Mouse (Mus musculus): Measurements from ENCODE around the gene Fhit. TPM values are rescaled to one million over a fixed set of nuclear protein-coding genes. Genes with fewer than 3 reads are reported as not detected.
"Not testable (repeated sequence)": the region's sequence is repeated elsewhere in the genome, so short reads cannot be mapped to it uniquely, and the experiment has no call there.

The Fhit gene
- polyA plus RNA-seq, 1 experiment from 2014 or later: 1.7 TPM

DNA sequence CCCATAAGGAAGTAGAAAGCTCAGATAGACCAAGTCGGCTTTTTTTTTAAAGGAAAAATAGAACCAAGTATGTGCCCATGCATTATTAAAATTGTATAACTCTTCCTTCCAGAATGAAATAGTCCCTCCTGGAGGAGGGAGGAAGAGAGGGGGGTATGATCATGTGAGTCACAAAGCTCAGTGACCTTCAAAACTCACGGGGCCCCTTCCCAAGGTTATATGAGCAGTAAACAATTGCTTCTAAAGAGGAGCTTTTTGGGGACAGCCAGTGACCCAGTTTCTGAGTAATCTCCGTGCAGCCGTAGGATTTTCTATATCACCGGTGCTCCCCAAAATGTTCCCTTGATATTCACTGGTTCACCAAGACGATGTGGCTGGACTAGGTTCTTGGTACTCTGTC lies 42.8 kb downstream of the Fhit start:
- TF ChIP-seq CTCF (IDR thresholded peaks at IDR 0.05): no peak
- ChIA-PET POLR2A (no interaction called here), CTCF (no interaction called here)
- no peak for DNase-seq (ENCODE audit: low read depth, low spot score)
- H3K27me3 ChIP-seq: no peaks in the 10 kb centered on the region
- in situ Hi-C loops (cut with MboI; ENCODE audit: low pct_unique_long_range_greater_than_20kb): no loop called here
- no peak for ATAC-seq

DNA sequence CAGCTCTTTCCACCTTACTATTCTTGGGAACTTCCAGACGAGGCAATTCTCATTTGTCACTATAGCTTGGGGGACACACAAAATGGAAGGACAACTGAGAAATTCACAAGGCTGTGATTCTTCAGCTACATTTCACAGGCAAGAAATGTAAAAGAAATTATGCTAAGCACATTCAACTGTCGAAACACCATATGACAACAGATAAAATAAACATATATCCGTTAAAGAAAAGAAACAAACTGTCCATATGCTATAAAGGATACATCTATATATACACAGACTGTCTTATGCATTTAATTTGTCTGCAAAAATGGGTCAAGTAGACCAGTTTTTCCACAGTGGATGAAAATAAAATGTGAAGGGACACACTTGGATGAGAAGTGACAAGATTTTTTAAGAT lies 76.2 kb downstream of the Fhit start:
- H3K27me3 ChIP-seq: no peaks in the 10 kb centered on the region
- no peak for TF ChIP-seq CTCF (IDR thresholded peaks at IDR 0.05)
- DNase-seq (ENCODE audit: low read depth, low spot score) (no peak), ATAC-seq (no peak)
- POLR2A ChIA-PET: no interaction called here
- CTCF ChIA-PET: no interaction called here
- in situ Hi-C loops (cut with MboI; ENCODE audit: low pct_unique_long_range_greater_than_20kb): no loop called here

DNA sequence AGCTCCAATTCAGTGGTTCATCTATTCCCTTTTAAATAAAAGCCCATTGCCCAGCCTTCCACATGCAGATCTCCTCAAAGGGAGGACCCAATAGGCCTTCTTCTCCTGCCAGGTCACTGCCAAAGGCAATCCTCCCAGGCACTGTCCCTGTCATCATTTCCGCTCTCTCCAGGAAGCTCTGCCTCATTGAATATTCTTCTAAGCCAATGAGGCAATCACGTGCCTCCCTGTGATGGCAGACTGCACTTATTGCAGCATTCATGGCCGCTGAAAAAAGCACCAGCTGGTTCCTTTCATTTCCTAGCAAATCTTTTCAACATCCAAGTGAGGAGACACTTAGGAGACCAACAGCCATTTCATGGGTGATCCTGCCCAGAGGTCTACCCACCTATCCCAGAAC lies 77.9 kb downstream of the Fhit start:
- ATAC-seq: no peak

DNA sequence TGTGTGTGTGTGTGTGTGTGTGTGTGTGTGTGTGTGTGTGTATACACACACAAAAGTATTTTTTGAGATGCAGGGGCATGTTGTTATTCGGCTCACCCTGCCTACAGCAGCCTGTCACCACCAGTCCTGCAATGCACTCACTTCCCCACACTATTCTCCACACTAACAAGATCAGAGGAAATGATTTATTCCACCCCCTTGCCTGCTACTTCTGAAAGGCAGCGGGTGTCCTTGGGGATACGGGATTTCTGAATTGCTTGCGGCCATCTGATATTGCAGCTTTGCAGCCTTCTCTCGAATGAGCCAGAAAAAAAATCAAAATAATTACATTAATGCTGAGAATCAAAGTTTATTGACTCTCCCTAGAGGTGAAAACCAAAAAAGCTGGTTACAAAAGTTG lies 78.4 kb downstream of the Fhit start:
- POLR2A ChIA-PET: no interaction called here
- CTCF ChIA-PET: no interaction called here
- no peaks in the 10 kb centered on the region for H3K27me3 ChIP-seq
- TF ChIP-seq CTCF (IDR thresholded peaks at IDR 0.05): no peak
- no peak for ATAC-seq
- DNase-seq (ENCODE audit: low read depth, low spot score): no peak
- in situ Hi-C loops (cut with MboI; ENCODE audit: low pct_unique_long_range_greater_than_20kb): no loop called here

More for the DNA sequence above, 77.9 kb downstream of the Fhit start:
- H3K27me3 ChIP-seq: no peaks in the 10 kb centered on the region
- no peak for DNase-seq (ENCODE audit: low read depth, low spot score)
- TF ChIP-seq CTCF (IDR thresholded peaks at IDR 0.05): no peak
- ChIA-PET POLR2A (no interaction called here), CTCF (no interaction called here)
- in situ Hi-C loops (cut with MboI; ENCODE audit: low pct_unique_long_range_greater_than_20kb): no loop called here

DNA sequence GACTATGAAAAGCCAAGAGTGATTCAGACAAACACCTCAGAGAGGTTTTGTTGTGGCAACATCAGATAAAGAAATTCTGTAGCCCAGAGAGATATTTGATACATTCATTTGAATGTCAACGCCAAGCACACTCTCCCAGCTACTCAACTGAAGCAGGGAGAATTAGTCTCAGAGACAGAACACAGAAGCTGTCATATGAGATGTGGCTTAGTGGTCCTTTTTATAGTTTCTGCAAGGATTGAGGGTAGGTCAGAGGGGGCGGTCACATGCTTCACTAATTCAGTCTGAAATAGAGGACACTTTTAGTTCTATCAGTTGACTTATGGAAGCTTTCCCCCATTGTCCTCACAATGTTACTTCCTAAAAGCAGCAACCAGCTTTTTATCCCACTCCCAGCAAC lies 98.2 kb downstream of the Fhit start:
- POLR2A ChIA-PET: no interaction called here
- no peak for DNase-seq (ENCODE audit: low read depth, low spot score)
- CTCF ChIA-PET: no interaction called here
- no peak for TF ChIP-seq CTCF (IDR thresholded peaks at IDR 0.05)
- in situ Hi-C loops (cut with MboI; ENCODE audit: low pct_unique_long_range_greater_than_20kb): no loop called here
- no peak for ATAC-seq
- no peaks in the 10 kb centered on the region for H3K27me3 ChIP-seq

DNA sequence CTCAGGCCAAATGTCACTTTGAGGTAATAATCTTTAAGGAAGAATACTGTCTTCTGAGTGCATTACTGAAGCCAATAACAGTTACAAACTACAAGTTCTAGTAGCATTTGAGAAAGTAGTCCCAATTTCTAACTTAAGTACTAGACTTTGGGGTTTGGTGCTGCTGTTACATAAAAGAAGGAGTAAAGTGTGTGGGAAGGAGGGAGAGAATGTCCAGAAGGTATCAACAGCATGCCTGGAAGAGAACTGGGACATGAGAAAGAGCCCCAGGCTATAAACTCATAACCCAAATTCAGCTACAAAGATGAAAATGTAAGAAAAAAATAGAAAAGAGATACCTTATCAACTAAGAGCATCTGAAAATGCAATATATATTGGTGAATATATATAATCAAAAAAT lies 101.6 kb downstream of the Fhit start:
- H3K27me3 ChIP-seq: no peaks in the 10 kb centered on the region
- ChIA-PET CTCF (no interaction called here), POLR2A (no interaction called here)
- no peak for DNase-seq (ENCODE audit: low read depth, low spot score)
- in situ Hi-C loops (cut with MboI; ENCODE audit: low pct_unique_long_range_greater_than_20kb): no loop called here
- ATAC-seq: no peak
- TF ChIP-seq CTCF (IDR thresholded peaks at IDR 0.05): no peak

DNA sequence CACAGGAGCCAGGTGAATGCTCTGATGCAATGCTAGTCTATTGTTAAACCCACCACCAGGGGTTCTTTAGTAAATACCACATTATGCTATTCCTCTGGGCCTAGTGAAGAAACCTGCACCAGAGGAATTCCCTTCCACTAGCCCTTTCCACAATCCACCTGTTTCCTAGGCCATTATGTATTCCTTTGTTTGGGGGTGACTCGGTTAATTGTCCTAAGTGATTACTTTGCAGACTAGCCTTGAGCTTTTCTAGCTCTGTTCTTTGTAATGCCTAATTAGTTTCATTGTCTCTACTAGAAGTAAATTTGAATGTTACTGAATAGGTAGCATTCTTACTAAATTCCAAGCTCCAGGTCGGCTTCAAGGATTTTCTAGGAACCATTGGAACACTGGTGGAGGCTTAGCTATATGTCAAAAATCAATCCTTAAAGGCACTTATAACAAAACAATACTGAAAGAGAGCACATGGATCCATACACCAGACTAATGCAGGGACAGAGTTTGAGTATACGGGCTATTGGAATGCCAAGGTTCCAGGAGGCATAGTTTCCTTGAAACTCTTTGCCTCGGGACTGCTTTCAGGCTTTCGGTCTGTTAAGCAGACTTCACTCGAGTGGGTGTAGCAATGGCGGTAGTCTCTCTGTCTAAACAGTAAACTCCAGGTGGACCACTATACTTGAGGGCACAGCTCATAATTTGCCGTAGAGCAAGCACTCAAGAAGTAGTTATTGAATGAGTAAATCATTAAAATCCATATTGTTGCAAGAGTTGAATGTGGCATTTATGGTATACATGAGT lies 122.1 kb downstream of the Fhit start:
- in situ Hi-C loops (cut with MboI; ENCODE audit: low pct_unique_long_range_greater_than_20kb); ATAC-seq; DNase-seq (ENCODE audit: low read depth, low spot score); POLR2A ChIA-PET; H3K27me3 ChIP-seq: not testable (repeated sequence)
- CTCF ChIA-PET: interaction anchor here (0.7 kb wide), 1 partner anchor 11 kb away, joined by 3 read pairs; no protein-coding TSS in a partner anchor

DNA sequence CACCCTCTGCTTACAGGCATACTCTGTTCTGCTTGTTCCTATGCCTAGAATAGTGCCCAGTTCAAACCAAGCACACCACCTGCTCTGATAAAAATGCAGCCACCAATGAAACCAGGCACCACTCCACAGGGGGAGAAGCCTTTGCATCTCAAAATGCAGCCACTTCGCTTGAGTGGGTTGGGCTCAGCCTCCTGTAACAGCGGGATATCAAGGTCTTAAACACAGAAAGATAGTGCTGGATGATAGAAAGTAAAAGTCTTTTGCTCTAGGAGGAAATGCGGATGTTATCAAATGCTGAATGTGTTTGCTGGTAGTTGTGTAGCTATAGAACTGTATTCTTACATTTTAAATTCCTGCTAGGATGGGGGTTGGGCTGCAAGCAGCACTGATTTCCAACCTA lies 140.4 kb downstream of the Fhit start:
- TF ChIP-seq CTCF (IDR thresholded peaks at IDR 0.05): no peak

DNA sequence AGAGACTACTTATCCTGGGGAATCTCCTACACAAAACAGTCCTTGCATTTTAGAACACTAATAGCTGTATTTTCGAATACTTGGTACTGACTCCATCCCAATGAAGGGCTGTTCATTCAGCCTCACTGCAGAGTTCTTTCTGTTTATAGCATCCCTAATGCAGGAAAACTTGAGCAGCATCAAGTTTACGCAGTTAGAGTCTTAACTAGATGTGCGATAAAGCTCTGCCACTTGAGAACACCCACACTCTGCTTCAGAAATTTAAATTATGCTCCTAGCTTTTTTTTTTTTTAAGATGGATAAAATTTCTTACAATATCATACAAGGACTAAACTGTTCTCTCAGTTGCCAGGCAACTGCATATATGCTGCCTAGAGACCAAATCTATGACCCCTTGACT lies 183.2 kb downstream of the Fhit start:
- TF ChIP-seq CTCF (IDR thresholded peaks at IDR 0.05): no peak
- ChIA-PET CTCF (no interaction called here), POLR2A (no interaction called here)
- ATAC-seq: no peak
- no peak for DNase-seq (ENCODE audit: low read depth, low spot score)
- in situ Hi-C loops (cut with MboI; ENCODE audit: low pct_unique_long_range_greater_than_20kb): no loop called here
- H3K27me3 ChIP-seq: no peaks in the 10 kb centered on the region

More for the DNA sequence above, 140.4 kb downstream of the Fhit start:
- H3K27me3 ChIP-seq: no peaks in the 10 kb centered on the region
- ChIA-PET POLR2A (no interaction called here), CTCF (interaction anchor here (0.6 kb wide), 1 partner anchor 1936 kb away, joined by 3 read pairs; no protein-coding TSS in a partner anchor)
- ATAC-seq (no peak), DNase-seq (ENCODE audit: low read depth, low spot score) (no peak)
- in situ Hi-C loops (cut with MboI; ENCODE audit: low pct_unique_long_range_greater_than_20kb): no loop called here

DNA sequence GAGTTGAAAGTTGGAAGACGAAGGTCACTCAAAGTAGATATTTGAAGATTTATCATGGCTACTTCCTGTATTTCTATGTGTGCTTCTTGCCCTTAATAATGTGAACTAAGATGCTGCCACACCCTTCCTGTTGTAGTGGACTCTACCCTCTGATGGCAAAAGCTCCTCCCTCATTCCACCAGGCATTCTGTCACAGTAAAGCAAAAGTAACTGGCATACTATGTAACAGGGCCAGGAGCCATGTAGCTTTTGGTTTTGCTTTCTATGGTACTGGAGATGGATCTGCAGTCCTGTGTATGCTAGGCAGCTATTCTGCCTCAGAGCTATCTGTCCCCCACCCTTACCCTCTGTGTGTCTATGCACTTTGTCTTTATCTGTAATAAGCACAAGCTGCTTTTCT lies 220.2 kb downstream of the Fhit start:
- in situ Hi-C loops (cut with MboI; ENCODE audit: low pct_unique_long_range_greater_than_20kb): no loop called here
- DNase-seq (ENCODE audit: low read depth, low spot score) (no peak), ATAC-seq (no peak)
- no peak for TF ChIP-seq CTCF (IDR thresholded peaks at IDR 0.05)
- ChIA-PET CTCF (no interaction called here), POLR2A (no interaction called here)
- no peaks in the 10 kb centered on the region for H3K27me3 ChIP-seq

DNA sequence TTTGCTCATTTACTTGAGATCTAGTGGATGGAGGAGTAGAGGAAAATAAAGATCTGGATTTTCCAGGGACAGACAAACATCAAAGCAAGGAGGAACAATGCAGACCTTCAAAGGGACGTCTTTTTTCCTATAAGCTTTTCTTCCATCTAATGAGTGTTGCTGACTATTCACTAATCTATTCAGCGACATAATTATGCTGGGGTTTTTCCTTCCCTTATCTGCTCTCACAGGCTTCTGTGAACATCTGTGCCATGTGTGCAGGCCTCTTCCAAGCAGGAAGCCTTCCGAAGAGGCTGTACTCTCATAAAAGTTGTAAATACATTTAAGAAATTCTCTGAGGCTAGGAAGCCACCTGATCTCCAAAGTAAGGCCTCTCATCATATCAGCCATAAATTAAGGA lies 228.2 kb downstream of the Fhit start:
- no peak for TF ChIP-seq CTCF (IDR thresholded peaks at IDR 0.05)
- ATAC-seq (no peak), DNase-seq (ENCODE audit: low read depth, low spot score) (no peak)
- in situ Hi-C loops (cut with MboI; ENCODE audit: low pct_unique_long_range_greater_than_20kb): no loop called here
- H3K27me3 ChIP-seq: no peaks in the 10 kb centered on the region
- CTCF ChIA-PET: interaction anchor here (1.4 kb wide), 1 partner anchor 21 kb away, joined by 3 read pairs; no protein-coding TSS in a partner anchor
- POLR2A ChIA-PET: no interaction called here

All from Patski (cell line).